Mouse (Mus musculus) testis, adult 2 months (tissue): ENCODE measurements around the gene Gpr68.

ENCODE experiments used
- CTCF ChIP-seq: fragments of 200-500 bp; IDR thresholded peaks from 2 replicates; pipeline ENCODE4 v1.5.1; 2012; ENCODE audit warnings: low read depth, mild to moderate bottlenecking, inconsistent platforms, low read length, moderate library complexity; ENCODE audit not compliant: control insufficient read depth, insufficient read depth, insufficient replicate concordance
- POLR2A ChIP-seq: fragments of 200-500 bp; IDR thresholded peaks from 2 replicates; pipeline ENCODE4 v1.6.1; 2012; ENCODE audit warnings: low read depth, mild to moderate bottlenecking, inconsistent platforms, low read length, moderate library complexity; ENCODE audit not compliant: control insufficient read depth

DNA sequence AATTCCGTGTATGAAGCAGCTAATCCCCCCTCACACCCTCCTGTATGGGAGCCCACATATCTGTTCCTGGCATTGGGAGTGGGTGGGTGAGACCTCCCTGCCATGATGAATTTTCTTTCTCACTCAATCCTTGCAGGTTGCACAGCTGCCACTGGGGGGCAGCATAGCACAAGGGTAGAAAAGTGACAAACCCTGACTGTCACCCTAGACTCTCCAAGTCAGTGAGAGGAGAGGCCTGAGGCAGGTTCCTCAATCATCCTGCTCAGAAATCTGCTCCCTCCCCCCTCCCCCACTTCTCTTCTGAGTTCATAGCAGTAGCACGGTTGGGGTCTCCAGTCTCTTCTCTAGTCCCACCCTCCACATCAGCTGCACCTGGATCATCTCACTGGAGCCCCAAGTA, 28.1 kb upstream of the Gpr68 start:
- TF ChIP-seq POLR2A = no peak
- peak; percentile 77; the same call in 1 of the 2 replicates for TF ChIP-seq CTCF
